Mouse (Mus musculus) left cerebral cortex, postnatal 14 days (tissue): Measurements from ENCODE around the gene Stxbp3. TPM values are rescaled to one million over a fixed set of nuclear protein-coding genes. Genes with fewer than 3 reads are reported as not detected.
A peak's percentile ranks its signal among the peaks of the same experiment; 100 is the strongest.
"Not testable (repeated sequence)": the region's sequence is repeated elsewhere in the genome, so short reads cannot be mapped to it uniquely, and the experiment has no call there.

Source experiments
- DNase-seq, 2 experiments: peaks; one replicate each; pipeline ENCODE4 v3.0.0; 2021 to 2022; ENCODE audit warnings: low spot score in 2 of 2, mixed read lengths in 1 of 2
- intact Hi-C: fragments of 180-260 bp; cut with DNase I; formaldehyde crosslinking; loops from one replicate; pipeline ENCODE4 v1.15.1; 2025
- total RNA-seq, 2 experiments: library from RNA; stranded (reverse); gene quantifications; 2 replicates each; pipeline ENCODE4 v1.2.3; 2021

Stxbp3 gene
- total RNA-seq, 2 experiments from 2014 or later, result 16.7 to 17.5 TPM

DNA sequence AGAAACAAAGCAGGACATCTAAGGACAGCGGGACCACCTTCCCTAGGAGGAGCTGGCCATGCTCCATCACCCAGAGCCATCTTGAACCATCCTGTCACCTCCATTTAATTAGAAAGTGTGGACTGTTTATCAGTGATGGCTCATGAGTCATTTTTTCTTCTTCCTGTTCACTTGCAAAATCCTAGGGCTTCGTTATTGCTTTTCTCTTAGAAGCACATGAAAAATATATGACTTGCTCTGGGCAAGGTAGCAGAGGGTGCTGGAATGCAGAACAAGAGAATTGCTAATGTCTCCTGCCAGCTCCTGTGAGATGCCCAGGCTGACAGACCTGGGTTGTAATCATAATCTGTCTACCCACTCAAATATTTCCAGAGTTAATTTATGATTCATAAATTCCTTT, 20.5 kb upstream of the Stxbp3 start:
- intact Hi-C loops, result no loop called here
- no peak for DNase-seq

DNA sequence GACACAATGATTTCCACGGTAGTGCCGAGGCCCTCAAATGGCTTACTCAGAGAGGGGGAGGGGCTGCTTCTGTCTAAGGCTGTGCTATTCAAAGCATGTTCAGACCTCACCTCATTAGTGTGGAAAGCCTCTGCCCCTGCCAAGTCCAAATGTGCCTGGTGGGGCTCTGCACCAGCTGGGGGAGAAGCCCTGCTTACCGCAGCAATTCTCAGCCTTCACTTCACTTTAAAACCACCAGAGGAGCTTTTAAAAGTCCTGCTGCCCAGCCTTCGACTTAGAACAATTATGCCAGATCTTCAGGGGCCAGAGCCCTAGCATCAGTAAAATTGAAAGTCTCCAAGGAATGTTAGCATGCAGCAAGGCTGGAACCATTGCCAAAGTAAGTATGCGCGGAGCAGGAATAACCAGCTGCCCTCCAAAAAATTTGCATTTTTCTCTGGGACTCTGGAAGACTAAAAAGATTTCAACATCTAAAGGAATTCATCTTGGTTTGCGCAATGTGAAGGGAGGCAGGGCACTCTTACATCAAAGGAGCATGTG, 18.0 kb upstream of the Stxbp3 start:
- intact Hi-C loops, result no loop called here
- peak; percentile 34 to 79 for DNase-seq

DNA sequence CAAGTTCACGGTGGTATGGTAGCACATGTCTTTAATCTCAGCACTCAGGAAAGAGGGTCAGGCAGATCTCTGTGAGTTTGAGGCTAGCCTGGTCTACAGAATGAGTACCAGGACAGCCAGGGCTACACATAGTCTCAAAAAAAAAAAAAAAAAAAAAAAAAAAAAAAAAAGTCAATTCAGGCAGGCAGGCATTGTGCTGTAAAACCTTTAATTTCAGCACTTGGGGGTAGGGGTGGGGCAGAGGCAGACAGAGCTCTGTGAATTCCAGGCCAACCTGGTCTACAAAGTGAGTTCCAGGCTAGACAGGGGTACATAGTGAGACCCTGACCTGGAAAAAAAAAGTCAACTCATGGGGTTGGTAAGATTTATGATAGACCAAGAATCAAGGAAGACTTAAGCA, 17.4 kb upstream of the Stxbp3 start:
- DNase-seq, result no peak
- intact Hi-C loops, result no loop called here

DNA sequence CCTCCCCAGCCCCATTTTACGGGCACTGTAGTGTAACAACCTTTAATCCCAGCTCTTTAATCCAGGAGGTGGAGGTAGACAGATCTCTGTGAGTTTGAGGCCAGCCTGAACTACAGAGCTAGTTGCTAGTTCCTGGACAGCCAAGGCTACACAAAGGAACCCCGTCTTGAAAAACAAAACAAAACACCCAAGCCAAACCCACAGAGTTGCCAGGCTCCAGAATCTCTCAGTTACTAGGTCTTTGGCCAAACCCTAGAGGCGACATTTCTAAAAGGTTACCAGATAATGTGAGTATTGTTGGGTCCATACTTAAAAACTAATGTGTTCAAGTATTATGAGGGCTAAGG, 16.8 kb upstream of the Stxbp3 start:
- intact Hi-C loops, result no loop called here
- DNase-seq, result no peak

DNA sequence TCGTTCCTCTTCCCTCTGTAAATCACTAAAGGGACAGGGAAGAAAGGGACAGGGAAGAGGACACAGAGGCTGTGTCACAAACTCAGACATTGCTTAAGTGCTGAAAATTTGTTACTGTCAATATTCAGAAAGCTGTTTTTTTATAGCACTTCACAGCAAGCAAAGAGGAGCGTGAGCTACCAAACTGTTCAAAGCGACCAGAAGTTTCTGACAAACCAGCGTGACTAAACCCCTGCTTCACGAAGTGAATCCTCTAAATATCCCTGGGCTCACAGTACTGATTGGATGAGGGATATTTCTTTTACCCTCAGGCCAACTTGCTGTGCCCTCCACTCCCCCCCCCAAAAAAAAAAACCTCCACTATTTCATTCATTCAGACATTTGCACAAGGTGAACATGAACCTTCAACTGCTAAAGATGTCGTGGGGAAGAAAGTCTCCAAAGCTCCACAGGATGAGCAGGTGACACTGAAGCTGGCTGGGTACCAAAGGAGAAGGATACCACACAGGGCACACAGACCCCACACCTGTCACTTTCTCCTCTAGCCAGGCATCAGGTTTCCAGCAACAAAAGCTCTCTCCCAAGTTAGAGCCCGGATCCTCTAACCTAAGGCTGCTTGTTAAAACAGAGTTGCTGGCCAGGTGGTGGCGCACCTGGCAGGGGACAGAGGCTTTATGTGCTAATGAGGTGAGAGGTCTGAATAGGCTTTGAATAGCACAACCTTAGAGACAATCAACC, 16.2 kb upstream of the Stxbp3 start:
- peak in 1 of 2 experiments; percentile 35 for DNase-seq

DNA sequence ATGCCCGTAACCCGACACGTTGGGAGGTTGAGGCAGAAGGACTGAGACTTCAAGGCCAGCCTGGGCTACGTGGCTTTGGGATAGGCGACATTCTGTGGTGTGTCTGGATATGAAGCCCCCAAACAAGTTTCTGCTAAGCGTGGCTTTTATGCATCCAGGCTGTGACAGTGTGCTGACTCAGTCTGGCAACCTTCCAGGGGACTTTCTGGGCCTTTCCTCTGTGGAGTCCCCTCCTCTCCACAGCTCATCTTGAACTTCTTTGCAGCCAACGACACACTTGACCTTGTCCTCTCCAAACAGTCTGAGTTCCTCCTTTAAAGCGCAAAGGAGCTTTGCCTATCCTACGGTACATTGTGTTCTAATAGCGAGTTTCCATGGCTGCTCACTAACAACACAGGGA, 15.5 kb upstream of the Stxbp3 start:
- intact Hi-C loops, result no loop called here
- peak; percentile 49 to 50 for DNase-seq

More for the DNA sequence above, 16.2 kb upstream of the Stxbp3 start:
- intact Hi-C loops, result no loop called here

DNA sequence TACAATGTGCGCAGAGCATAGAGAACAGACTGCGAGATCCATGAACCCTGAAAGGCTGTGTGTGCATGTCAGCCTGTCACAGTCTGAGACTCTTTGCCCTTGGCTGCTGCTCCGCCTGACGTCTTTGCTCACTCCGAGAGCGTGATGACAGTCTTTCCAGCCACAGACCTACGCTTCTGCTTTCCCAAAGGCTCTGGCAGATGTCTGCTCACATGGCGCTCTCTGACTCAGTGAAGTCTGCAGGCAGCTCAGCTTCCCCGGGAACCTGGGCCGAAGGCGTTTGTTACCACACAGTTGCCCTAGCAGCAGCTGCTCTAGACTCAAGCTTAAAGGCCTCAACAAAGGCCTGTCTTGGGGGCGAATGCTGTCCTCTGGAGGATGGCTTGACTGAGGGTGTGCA, 15.0 kb upstream of the Stxbp3 start:
- intact Hi-C loops, result no loop called here

DNA sequence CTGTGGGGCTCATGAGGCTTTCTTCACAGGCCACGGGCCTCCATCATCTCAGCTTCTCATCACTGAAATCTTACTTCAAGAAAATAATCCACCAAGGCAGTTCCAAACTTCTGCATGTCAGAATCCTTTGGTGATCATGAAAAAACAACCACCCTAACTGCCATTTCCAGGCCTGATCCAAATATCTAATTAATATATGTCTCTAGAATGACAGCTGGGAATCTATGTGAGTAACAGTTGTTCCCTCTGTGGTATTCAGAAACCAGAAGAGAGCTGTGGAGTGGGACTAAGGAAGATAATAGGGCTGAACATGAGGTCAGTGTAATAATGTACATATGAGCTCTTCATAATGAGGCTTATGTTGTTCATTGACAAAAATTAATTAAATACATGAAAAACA, 12.9 kb upstream of the Stxbp3 start:
- no peak for DNase-seq
- intact Hi-C loops, result loop anchor here (5.0 kb wide), 1 partner anchor 209 kb away; no protein-coding TSS in a partner anchor

More for the DNA sequence above, 15.0 kb upstream of the Stxbp3 start:
- DNase-seq, result peak; percentile 81 to 91

DNA sequence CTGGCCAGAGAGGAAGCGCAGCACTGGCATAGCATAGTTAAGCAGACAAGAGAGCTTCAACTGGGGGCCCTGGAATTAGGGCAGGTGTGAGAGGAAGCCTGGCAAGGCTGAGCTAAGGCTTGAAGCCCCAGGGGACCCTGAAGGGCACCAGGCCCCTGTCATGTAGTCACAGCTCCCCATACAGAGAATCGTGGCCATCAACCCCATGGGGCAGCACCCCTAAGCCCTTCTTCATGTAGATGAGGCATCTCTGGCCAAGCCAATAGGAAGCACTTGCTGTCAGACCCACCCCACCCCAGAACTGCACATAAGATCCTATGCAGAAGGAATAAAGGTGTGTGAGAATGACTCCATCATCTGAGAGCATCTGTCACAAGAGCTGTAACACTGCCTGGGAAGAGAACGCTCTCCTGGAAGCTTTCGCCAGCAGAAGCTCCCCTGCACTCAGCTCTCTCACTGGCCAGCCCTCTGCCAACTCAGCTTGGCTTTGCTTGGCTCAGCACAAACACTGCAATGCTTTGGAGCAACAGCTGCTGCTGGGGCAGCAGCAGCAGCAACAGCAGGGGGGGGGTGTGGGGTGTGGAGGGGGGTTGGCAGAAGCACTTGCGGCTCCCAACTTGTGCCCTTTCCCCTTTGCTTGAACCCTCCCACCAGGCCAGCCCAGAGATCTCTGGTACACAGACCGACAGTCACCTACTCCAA, 11.8 kb upstream of the Stxbp3 start:
- DNase-seq, result peak; percentile 21 to 43
- intact Hi-C loops, result loop anchor here (5.0 kb wide), 1 partner anchor 210 kb away; no protein-coding TSS in a partner anchor

DNA sequence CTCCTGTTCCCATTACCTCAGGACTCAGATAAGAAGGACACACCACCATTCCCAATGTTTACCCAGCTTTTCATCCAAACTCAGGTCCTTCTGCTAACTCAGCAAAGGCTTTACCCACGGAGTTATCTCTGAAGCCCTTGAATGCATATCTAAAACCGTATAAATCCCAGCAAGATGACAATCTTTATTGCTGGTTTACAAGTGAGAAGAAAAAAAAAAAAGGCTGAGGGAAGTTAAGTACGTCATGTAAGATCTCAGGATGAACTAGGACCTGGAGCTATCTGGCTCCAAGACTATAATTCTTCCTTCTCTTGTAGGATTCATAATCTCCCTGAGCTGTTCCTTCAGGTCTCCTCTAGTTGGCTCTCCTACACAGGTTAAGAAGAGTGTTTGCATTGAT, 11.2 kb upstream of the Stxbp3 start:
- intact Hi-C loops, result loop anchor here (5.0 kb wide), 1 partner anchor 211 kb away; no protein-coding TSS in a partner anchor

DNA sequence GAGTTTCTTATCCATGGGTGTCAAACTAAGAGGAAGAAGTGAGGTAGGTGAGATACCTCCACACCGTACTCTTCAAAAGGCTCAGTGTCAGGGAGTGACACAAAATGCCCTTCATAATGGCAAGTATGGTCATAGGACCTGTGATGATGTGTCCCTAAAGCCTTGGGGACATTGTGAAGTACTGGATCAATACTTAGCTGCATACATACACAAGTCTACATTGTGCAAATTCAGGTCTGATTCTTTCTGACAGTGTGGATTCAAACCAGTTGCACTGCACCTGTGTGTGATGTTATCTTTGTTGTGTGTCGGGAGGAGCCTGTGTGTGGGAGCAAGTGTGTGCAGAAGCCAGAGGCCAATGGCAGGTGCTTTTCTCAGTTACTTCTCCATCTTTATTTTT, 10.7 kb upstream of the Stxbp3 start:
- intact Hi-C loops, result loop anchor here (5.0 kb wide), 1 partner anchor 211 kb away; no protein-coding TSS in a partner anchor
- no peak for DNase-seq

More for the DNA sequence above, 11.2 kb upstream of the Stxbp3 start:
- DNase-seq, result no peak

DNA sequence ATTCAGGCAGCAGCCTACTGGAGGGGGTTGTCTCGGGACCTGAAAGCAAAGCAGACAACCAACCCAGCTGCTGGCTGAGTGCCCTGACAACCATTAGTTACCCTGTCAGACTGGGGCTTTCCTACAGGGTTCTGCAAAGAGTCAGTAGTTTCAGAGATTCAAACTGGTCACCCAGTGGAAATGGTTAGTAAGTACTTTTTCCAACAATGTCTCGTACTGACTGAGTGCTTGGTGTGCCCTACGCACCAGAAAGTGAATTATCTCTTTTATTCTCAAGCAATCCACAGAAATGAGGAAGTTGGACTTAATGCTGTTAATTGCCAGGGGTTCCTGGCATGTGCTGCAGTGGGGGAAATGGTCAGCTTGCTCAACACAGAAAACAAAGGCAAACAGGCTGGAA, 10.2 kb upstream of the Stxbp3 start:
- peak; percentile 19 to 22 for DNase-seq
- intact Hi-C loops, result loop anchor here (5.0 kb wide), 1 partner anchor 212 kb away; no protein-coding TSS in a partner anchor

DNA sequence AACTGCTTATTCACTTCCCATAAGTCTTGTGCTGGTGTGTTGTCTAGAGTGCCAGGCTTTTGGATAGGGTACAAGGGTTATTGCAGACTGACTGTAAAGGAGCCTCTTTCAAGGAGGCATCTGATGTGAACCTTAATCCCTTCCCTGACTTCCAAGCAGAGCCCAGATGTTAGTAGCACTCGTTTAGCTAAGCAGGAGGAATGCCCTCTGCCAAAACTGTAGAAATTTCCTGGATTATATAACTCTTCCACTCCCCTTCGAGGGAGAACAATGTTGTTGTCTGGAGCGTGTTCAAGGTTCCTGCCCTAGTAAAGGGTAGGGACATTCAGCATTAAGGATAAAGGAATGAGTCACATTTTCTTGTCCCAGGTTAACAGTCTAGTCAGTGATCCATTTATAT, 6.3 kb upstream of the Stxbp3 start:
- DNase-seq, result no peak
- intact Hi-C loops, result no loop called here

DNA sequence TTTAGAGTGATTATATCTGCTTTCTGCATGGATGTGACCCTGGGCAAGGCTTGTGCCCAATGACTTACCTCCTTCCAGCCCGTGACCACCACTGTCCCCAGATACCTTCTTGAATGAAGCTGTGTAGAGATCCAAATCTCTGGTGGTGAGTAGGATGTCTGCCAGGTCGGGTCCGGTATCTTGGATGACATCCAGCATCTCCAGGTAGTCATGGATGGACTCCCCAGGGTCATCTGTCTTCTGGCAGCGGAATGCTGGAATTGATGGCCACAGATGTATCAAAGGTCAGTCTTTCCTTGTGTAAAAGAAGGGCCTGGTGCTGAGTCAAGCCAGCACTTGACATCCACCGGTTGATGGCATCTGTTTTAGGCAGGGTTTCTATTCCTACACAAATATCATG, 4.2 kb upstream of the Stxbp3 start:
- intact Hi-C loops, result loop anchor here (5.0 kb wide), 1 partner anchor 68 kb away; the partner anchor contains the start of gene Prpf38b
- no peak for DNase-seq

DNA sequence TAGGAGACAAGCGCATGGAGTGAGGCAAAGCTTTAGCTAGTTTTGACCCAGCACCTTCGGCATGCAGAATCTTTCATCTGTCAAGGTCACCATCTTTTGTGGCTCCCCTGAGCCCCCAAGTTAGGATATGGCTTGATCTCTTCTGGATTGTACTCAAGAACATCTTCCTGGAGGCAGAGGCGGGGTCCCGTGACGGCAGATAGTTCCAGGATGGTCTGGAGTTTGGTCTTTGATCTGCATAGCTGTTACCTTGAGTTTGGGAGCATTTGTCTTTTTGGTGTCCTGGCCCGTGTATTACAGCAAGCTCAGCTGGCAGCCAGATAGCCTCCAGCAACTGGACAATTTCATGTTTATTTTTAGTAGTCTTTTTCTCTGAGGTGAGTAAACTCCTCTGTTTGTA, 3.7 kb upstream of the Stxbp3 start:
- intact Hi-C loops, result loop anchor here (5.0 kb wide), 1 partner anchor 68 kb away; the partner anchor contains the start of gene Prpf38b
- DNase-seq, result no peak

DNA sequence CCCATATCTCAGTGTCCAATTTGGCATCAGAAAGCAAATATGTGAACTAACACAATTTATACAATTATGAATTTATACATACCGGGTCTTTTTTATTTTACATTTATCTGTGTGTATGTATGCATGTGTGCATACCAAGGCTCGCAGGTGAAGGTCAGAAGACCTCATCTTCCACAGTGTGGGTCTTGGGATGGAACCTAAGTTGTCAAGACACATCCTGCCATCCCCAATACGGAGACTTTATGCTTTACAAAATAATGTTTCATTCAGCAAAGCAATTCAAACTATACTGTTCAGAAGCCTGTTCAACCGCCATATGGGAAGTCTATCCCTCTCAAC, 359 bp upstream of the Stxbp3 start:
- intact Hi-C loops, result loop anchor here (5.0 kb wide), 1 partner anchor 72 kb away; the partner anchor contains the start of gene Prpf38b
- no peak for DNase-seq

DNA sequence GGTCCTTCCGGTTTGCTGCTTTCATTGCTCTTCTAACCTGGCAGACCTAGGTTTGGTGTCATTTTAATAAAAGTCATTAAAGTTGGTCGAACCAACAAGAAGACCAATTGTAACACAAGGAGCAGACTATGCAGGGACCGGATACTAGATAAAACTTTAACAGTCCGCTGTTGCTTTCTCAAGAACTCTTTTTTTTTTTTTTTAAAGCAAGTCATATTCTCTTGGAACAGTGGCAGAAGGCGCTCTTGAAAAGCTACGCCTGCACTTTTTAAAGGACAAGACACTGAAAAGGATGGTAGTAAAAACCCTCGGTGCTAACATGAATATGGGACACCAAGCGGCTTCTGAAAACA, 703 bp downstream of the Stxbp3 start:
- peak; percentile 37 to 42 for DNase-seq
- intact Hi-C loops, result loop anchor here (5.0 kb wide), 1 partner anchor 117 kb away; the partner anchor contains the start of gene Gpsm2

DNA sequence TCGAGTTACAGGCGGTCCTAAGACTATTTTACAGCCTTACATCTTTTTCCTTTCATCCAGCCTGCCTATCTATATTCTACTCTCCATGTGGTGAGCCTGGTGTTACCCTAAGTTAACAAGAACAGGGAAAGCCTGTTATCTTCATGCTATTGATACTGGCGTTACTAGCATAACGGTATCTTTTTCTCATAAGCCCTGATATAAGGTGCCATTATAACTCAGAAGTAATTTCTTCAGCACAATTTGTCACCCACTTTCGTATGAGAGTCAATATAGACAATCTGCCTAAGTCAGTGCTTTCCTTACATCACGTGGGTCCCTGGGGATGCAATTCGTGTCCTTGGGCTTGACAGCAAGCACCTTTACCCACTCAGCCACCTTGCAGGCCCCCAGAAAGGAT, 1.3 kb downstream of the Stxbp3 start:
- intact Hi-C loops, result loop anchor here (5.0 kb wide), 1 partner anchor 117 kb away; the partner anchor contains the start of gene Gpsm2
- no peak for DNase-seq

DNA sequence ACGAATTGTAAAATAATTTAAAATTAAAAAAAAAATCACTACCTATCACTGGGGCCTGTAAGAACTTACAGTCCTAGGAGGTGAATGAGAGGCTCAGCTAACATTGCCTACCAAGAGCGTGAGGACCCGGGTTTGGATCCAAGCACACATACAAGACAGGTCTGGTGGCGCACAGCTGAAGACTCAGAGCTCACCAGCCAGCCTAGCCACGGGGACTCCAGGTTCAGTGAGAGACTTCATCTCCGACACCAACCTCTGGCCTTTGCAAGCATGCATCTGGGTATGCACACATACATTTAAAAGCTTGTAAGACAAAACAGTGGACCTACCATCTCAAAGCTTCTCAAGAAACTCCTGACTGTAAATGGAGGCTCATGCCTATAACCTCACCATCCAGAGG, 3.4 kb downstream of the Stxbp3 start:
- intact Hi-C loops, result loop anchor here (5.0 kb wide), 1 partner anchor 115 kb away; the partner anchor contains the start of gene Gpsm2
- no peak for DNase-seq

DNA sequence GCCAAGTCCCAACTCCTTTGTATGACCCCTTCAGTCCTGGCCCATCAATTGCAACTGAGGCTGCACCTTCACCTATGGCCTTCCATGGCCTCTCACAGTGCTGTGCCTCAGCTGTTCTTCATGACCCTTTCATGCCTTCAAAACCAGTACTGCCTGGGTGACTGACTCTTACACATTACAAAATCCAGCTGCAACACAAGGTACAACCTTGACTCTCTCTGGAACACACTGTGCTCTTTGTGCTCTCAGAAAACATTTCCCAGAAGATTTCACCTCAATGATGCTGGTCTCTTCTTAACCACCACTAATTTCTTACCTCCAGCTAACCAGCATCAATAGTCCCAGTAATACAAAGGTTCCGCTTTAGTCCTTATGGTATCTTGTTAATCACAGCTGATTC, 6.6 kb downstream of the Stxbp3 start:
- DNase-seq, intact Hi-C loops: not testable (repeated sequence)
